Mouse (Mus musculus) G1E (cell line): ENCODE data around the gene Lbx2. TPM values are rescaled to one million over a fixed set of nuclear protein-coding genes. Genes with fewer than 3 reads are reported as not detected.

Experiments used
- ATAC-seq: 2 replicates; pipeline ENCODE4 v1.8.0; 2016; ENCODE audit warnings: mild to moderate bottlenecking; ENCODE audit not compliant: insufficient number of reproducible peaks, poor library complexity, low FRiP score, severe bottlenecking; ENCODE audit errors: extremely low read depth
- DNase-seq: peaks from one replicate; pipeline ENCODE4 v3.0.0; 2012; ENCODE audit warnings: low spot score
- H3K27me3 ChIP-seq: 2 replicates; pipeline ENCODE4 v1.6.1; 2012; ENCODE audit warnings: mild to moderate bottlenecking, low read length, inconsistent platforms; ENCODE audit not compliant: insufficient read depth
- H3K36me3 ChIP-seq: replicated peaks from 2 replicates; pipeline ENCODE3; 2012; ENCODE audit warnings: mild to moderate bottlenecking, inconsistent platforms
- H3K4me1 ChIP-seq: 2 replicates; pipeline ENCODE4 v1.6.1; 2012; ENCODE audit warnings: low read depth, low read length, inconsistent platforms, mixed read lengths; ENCODE audit not compliant: insufficient read depth
- H3K4me3 ChIP-seq: 2 replicates; pipeline ENCODE4 v1.5.1; 2012; ENCODE audit warnings: low read depth, mild to moderate bottlenecking, inconsistent platforms, low read length, moderate library complexity, mixed read lengths
- H3K9me3 ChIP-seq: replicated peaks from 2 replicates; pipeline ENCODE4 v1.6.1; 2012; ENCODE audit warnings: inconsistent platforms
- CTCF ChIP-seq: IDR thresholded peaks from 2 replicates; pipeline ENCODE4 v1.5.1; 2012; ENCODE audit warnings: low read depth, low read length, inconsistent platforms, mixed read lengths
- GATA1 ChIP-seq: IDR thresholded peaks from 2 replicates; pipeline ENCODE4 v1.6.1; 2012; ENCODE audit warnings: borderline replicate concordance, low read length, inconsistent platforms, mixed read lengths
- GATA2 ChIP-seq: IDR thresholded peaks from 2 replicates; pipeline ENCODE4 v1.6.1; 2012; ENCODE audit warnings: low read depth, low read length, inconsistent platforms, borderline replicate concordance
- POLR2AphosphoS5 ChIP-seq: IDR thresholded peaks from 2 replicates; pipeline ENCODE4 v1.6.1; 2012; ENCODE audit warnings: low read depth, low read length, inconsistent platforms; ENCODE audit not compliant: insufficient replicate concordance
- TAL1 ChIP-seq: conservative IDR thresholded peaks from 2 replicates; pipeline ENCODE4 v1.6.1; 2012; ENCODE audit warnings: low read depth, low read length, inconsistent platforms, mixed read lengths
- polyA plus RNA-seq: library from polyadenylated mRNA; stranded (reverse); fragments of >175 nt; gene quantifications from 2 replicates; pipeline ENCODE4 v1.2.3, GENCODE M21; 2012
- total RNA-seq, 2 experiments: library from RNA; stranded (forward) in 1 of 2; stranded (reverse) in 1 of 2; fragments of 200-1000 nt in 1 of 2; fragments of >200 nt in 1 of 2; fragmentation: Nextera tagmentation in 1 of 2; gene quantifications; 2 replicates each; pipeline ENCODE4 v1.2.3; 2014 to 2017

The Lbx2 gene
- total and polyA plus RNA-seq, 3 experiments, result 0.15 TPM; not detected in 2

- DNase-seq (no peak), ATAC-seq (no peak)
- TF ChIP-seq GATA2 (no peak), GATA1 (no peak), POLR2AphosphoS5 (no peak), CTCF (no peak), TAL1 (no peak)
- H3K27me3 ChIP-seq, result peaks cover 3% of the 10 kb centered on the region; the same call in 1 of the 2 replicates
- peak overlapping the region; percentile 74 for H3K4me3 ChIP-seq
- peaks cover 12% of the 10 kb centered on the region for H3K36me3 ChIP-seq
- peaks cover 51% of the 10 kb centered on the region for H3K4me1 ChIP-seq
- no peaks in the 10 kb centered on the region for H3K9me3 ChIP-seq
These were observed 50.2 kb downstream of the Lbx2 start for GRCm38 (mm10) chr6:83136291-83136880.

DNA sequence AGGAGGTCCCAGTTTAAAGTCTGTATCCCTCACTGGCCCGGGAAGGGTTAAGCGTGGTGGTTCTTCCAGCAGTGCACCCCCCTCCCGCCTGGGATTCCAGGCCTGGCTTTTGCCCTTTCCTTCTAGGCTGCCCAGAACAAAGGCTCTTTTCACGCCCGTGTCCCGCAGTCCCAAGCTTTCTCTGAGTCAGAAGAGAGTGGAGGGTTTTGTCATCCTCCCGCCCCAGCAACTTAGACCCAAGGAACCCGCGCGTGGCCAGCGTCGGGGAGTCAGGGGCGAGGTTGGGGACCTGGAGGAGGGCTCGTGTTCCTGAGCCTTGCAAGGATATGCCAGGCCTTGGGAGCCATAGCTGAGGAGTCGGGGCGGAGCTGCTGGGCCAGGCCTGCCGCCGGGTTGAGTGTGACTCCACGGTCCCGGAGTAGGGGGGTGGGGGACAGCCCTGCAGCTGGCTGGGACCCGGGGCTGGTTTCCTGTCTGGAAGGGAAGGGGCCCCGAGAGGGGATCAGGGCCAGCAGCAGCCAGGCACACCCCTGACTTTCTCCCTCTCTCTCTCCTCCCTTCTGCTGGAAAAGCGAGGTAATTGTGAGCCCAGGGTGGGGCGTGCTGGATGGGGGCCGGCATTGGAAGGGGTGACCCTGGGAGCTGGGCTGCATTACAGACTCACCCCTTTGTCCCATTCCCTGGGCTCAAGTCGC, 50.9 kb downstream of the Lbx2 start:
- Histone ChIP-seq H3K27me3 (peaks cover 3% of the 10 kb centered on the region; the same call in 1 of the 2 replicates), H3K9me3 (no peaks in the 10 kb centered on the region), H3K36me3 (peaks cover 12% of the 10 kb centered on the region), H3K4me1 (peaks cover 46% of the 10 kb centered on the region), H3K4me3 (peak overlapping the region; percentile 74)
- DNase-seq, result peak; percentile 74
- ATAC-seq, result peak; percentile 51
- no peak for TF ChIP-seq CTCF
- TF ChIP-seq POLR2AphosphoS5, result no peak
- no peak for TF ChIP-seq TAL1
- no peak for TF ChIP-seq GATA1
- no peak for TF ChIP-seq GATA2

GRCm38 (mm10) chr6:83137576-83137950, 51.4 kb downstream of the Lbx2 start:
- DNase-seq (peak; percentile 74), ATAC-seq (peak; percentile 56)
- TF ChIP-seq TAL1 (no peak), POLR2AphosphoS5 (no peak), CTCF (no peak), GATA2 (no peak), GATA1 (no peak)
- peaks cover 7% of the 10 kb centered on the region; the same call in 1 of the 2 replicates for H3K27me3 ChIP-seq
- H3K4me1 ChIP-seq, result peaks cover 48% of the 10 kb centered on the region
- peak overlapping the region; percentile 74 for H3K4me3 ChIP-seq
- H3K9me3 ChIP-seq, result no peaks in the 10 kb centered on the region
- H3K36me3 ChIP-seq, result peaks cover 12% of the 10 kb centered on the region

Other genes with a start within 250 kb of the Lbx2 start
Only the 20 nearest of the 22 such genes appear.
- not detected in 2 replicates for gene Sema4f, start 146.6 kb upstream of the Lbx2 start, total RNA-seq (2014; fragmentation: Nextera tagmentation)
- 0.11 TPM in 1 of 2 replicates, not detected in the other for gene Sema4f, start 146.6 kb upstream of the Lbx2 start, total RNA-seq (2017)
- gene Sema4f, start 146.6 kb upstream of the Lbx2 start, polyA plus RNA-seq, result not detected in 2 replicates
- 6.7 and 12.3 TPM in 2 replicates for gene M1ap, start 139.5 kb upstream of the Lbx2 start, total RNA-seq (2014; fragmentation: Nextera tagmentation)
- 3.3 and 3.5 TPM in 2 replicates for gene M1ap, start 139.5 kb upstream of the Lbx2 start, total RNA-seq (2017)
- 7.4 and 8.2 TPM in 2 replicates for gene M1ap, start 139.5 kb upstream of the Lbx2 start, polyA plus RNA-seq
- gene Dok1, start 52.9 kb upstream of the Lbx2 start, total RNA-seq (2014; fragmentation: Nextera tagmentation), result 5.1 and 7.8 TPM in 2 replicates
- gene Dok1, start 52.9 kb upstream of the Lbx2 start, total RNA-seq (2017), result 28.4 and 30.6 TPM in 2 replicates
- 78.1 and 82.5 TPM in 2 replicates for gene Dok1, start 52.9 kb upstream of the Lbx2 start, polyA plus RNA-seq
- gene Loxl3, start 52.2 kb upstream of the Lbx2 start, total RNA-seq (2014; fragmentation: Nextera tagmentation), result 0.75 and 0.87 TPM in 2 replicates
- gene Loxl3, start 52.2 kb upstream of the Lbx2 start, total RNA-seq (2017), result 0.71 and 1.1 TPM in 2 replicates
- gene Loxl3, start 52.2 kb upstream of the Lbx2 start, polyA plus RNA-seq, result 0.12 and 0.32 TPM in 2 replicates
- 409 and 454 TPM in 2 replicates for gene Aup1, start 31.8 kb upstream of the Lbx2 start, total RNA-seq (2014; fragmentation: Nextera tagmentation)
- 133 and 163 TPM in 2 replicates for gene Aup1, start 31.8 kb upstream of the Lbx2 start, total RNA-seq (2017)
- 1,014 and 1,378 TPM in 2 replicates for gene Aup1, start 31.8 kb upstream of the Lbx2 start, polyA plus RNA-seq
- gene Htra2, start 31.1 kb upstream of the Lbx2 start, total RNA-seq (2014; fragmentation: Nextera tagmentation), result 36.0 and 39.9 TPM in 2 replicates
- 36.7 and 47.0 TPM in 2 replicates for gene Htra2, start 31.1 kb upstream of the Lbx2 start, total RNA-seq (2017)
- 35.6 and 36.5 TPM in 2 replicates for gene Htra2, start 31.1 kb upstream of the Lbx2 start, polyA plus RNA-seq
- gene Dqx1, start 28.5 kb upstream of the Lbx2 start, total RNA-seq (2014; fragmentation: Nextera tagmentation), result 23.5 and 28.7 TPM in 2 replicates
- gene Dqx1, start 28.5 kb upstream of the Lbx2 start, total RNA-seq (2017), result 2.5 and 3.8 TPM in 2 replicates
- gene Dqx1, start 28.5 kb upstream of the Lbx2 start, polyA plus RNA-seq, result 1.4 and 2.3 TPM in 2 replicates
- gene Tlx2, start 16.1 kb upstream of the Lbx2 start, total RNA-seq (2014; fragmentation: Nextera tagmentation), result not detected in 2 replicates
- not detected in 2 replicates for gene Tlx2, start 16.1 kb upstream of the Lbx2 start, total RNA-seq (2017)
- gene Tlx2, start 16.1 kb upstream of the Lbx2 start, polyA plus RNA-seq, result not detected in 2 replicates
- 41.1 and 57.1 TPM in 2 replicates for gene Pcgf1, start 8.5 kb upstream of the Lbx2 start, total RNA-seq (2014; fragmentation: Nextera tagmentation)
- 14.5 and 17.8 TPM in 2 replicates for gene Pcgf1, start 8.5 kb upstream of the Lbx2 start, total RNA-seq (2017)
- gene Pcgf1, start 8.5 kb upstream of the Lbx2 start, polyA plus RNA-seq, result 8.7 and 10.8 TPM in 2 replicates
- gene Ccdc142, start 15.2 kb downstream of the Lbx2 start, total RNA-seq (2014; fragmentation: Nextera tagmentation), result 1.0 and 3.4 TPM in 2 replicates
- 4.2 and 4.4 TPM in 2 replicates for gene Ccdc142, start 15.2 kb downstream of the Lbx2 start, total RNA-seq (2017)
- gene Ccdc142, start 15.2 kb downstream of the Lbx2 start, polyA plus RNA-seq, result 5.5 and 6.3 TPM in 2 replicates
- gene Gm42688, start 15.2 kb downstream of the Lbx2 start, total RNA-seq (2014; fragmentation: Nextera tagmentation), result 2.6 and 2.9 TPM in 2 replicates
- 3.9 and 4.3 TPM in 2 replicates for gene Gm42688, start 15.2 kb downstream of the Lbx2 start, total RNA-seq (2017)
- gene Gm42688, start 15.2 kb downstream of the Lbx2 start, polyA plus RNA-seq, result 2.5 and 3.4 TPM in 2 replicates
- 17.5 and 22.1 TPM in 2 replicates for gene Mrpl53, start 22.7 kb downstream of the Lbx2 start, total RNA-seq (2014; fragmentation: Nextera tagmentation)
- 28.5 and 32.5 TPM in 2 replicates for gene Mrpl53, start 22.7 kb downstream of the Lbx2 start, total RNA-seq (2017)
- gene Mrpl53, start 22.7 kb downstream of the Lbx2 start, polyA plus RNA-seq, result 43.2 and 51.2 TPM in 2 replicates
- gene Mogs, start 29.1 kb downstream of the Lbx2 start, total RNA-seq (2014; fragmentation: Nextera tagmentation), result 26.5 and 28.3 TPM in 2 replicates
- 44.6 and 47.7 TPM in 2 replicates for gene Mogs, start 29.1 kb downstream of the Lbx2 start, total RNA-seq (2017)
- gene Mogs, start 29.1 kb downstream of the Lbx2 start, polyA plus RNA-seq, result 104 and 116 TPM in 2 replicates
- 30.8 and 49.1 TPM in 2 replicates for gene Wbp1, start 35.2 kb downstream of the Lbx2 start, total RNA-seq (2014; fragmentation: Nextera tagmentation)
- 94.7 and 104 TPM in 2 replicates for gene Wbp1, start 35.2 kb downstream of the Lbx2 start, total RNA-seq (2017)
- gene Wbp1, start 35.2 kb downstream of the Lbx2 start, polyA plus RNA-seq, result 32.3 and 47.9 TPM in 2 replicates
- 19.7 and 20.5 TPM in 2 replicates for gene Ino80b, start 39.1 kb downstream of the Lbx2 start, total RNA-seq (2014; fragmentation: Nextera tagmentation)
- 21.1 and 27.1 TPM in 2 replicates for gene Ino80b, start 39.1 kb downstream of the Lbx2 start, total RNA-seq (2017)
- 121 and 171 TPM in 2 replicates for gene Ino80b, start 39.1 kb downstream of the Lbx2 start, polyA plus RNA-seq
- gene Rtkn, start 49.1 kb downstream of the Lbx2 start, total RNA-seq (2014; fragmentation: Nextera tagmentation), result 6.8 and 7.6 TPM in 2 replicates
- gene Rtkn, start 49.1 kb downstream of the Lbx2 start, total RNA-seq (2017), result 4.0 and 4.9 TPM in 2 replicates
- 34.2 and 48.4 TPM in 2 replicates for gene Rtkn, start 49.1 kb downstream of the Lbx2 start, polyA plus RNA-seq
- gene Wdr54, start 70.0 kb downstream of the Lbx2 start, total RNA-seq (2014; fragmentation: Nextera tagmentation), result not detected in 2 replicates
- gene Wdr54, start 70.0 kb downstream of the Lbx2 start, total RNA-seq (2017), result 0.27 TPM in 1 of 2 replicates, not detected in the other
- not detected in 2 replicates for gene Wdr54, start 70.0 kb downstream of the Lbx2 start, polyA plus RNA-seq
- gene 1700003E16Rik, start 70.0 kb downstream of the Lbx2 start, total RNA-seq (2014; fragmentation: Nextera tagmentation), result not detected in 2 replicates
- 0.12 and 0.16 TPM in 2 replicates for gene 1700003E16Rik, start 70.0 kb downstream of the Lbx2 start, total RNA-seq (2017)
- gene 1700003E16Rik, start 70.0 kb downstream of the Lbx2 start, polyA plus RNA-seq, result not detected in 2 replicates
- 83.0 and 86.3 TPM in 2 replicates for gene Dctn1, start 79.6 kb downstream of the Lbx2 start, total RNA-seq (2014; fragmentation: Nextera tagmentation)
- gene Dctn1, start 79.6 kb downstream of the Lbx2 start, total RNA-seq (2017), result 31.0 and 51.6 TPM in 2 replicates
- gene Dctn1, start 79.6 kb downstream of the Lbx2 start, polyA plus RNA-seq, result 243 and 444 TPM in 2 replicates
- gene Slc4a5, start 133.5 kb downstream of the Lbx2 start, total RNA-seq (2014; fragmentation: Nextera tagmentation), result not detected in 2 replicates
- gene Slc4a5, start 133.5 kb downstream of the Lbx2 start, total RNA-seq (2017), result 0.05 TPM in 1 of 2 replicates, not detected in the other
- not detected in 2 replicates for gene Slc4a5, start 133.5 kb downstream of the Lbx2 start, polyA plus RNA-seq